Mouse (Mus musculus): ENCODE results near the gene Cdhr5. TPM values are rescaled to one million over a fixed set of nuclear protein-coding genes. Genes with fewer than 3 reads are reported as not detected.

Gene Cdhr5
- polyA plus RNA-seq, 1 experiment = not detected

GRCm38 (mm10) chr7:141291921-141292582 is 15.5 kb upstream of the Cdhr5 start, which contains the start of gene Drd4:
Drd4 (plus strand) TSS chr7:141292006.
- TF ChIP-seq GATA1 (IDR thresholded peaks at IDR 0.05; ENCODE audit: low read length) = no peak

GRCm38 (mm10) chr7:141288042-141288441 is 11.5 kb upstream of the Cdhr5 start:
- TF ChIP-seq GATA1 (IDR thresholded peaks at IDR 0.05; ENCODE audit: low read length) = no peak

- TF ChIP-seq GATA1 (IDR thresholded peaks at IDR 0.05; ENCODE audit: low read length) = no peak
Observed at GRCm38 (mm10) chr7:141282756-141283155, 6.2 kb upstream of the Cdhr5 start.

GRCm38 (mm10) chr7:141281442-141281841 is 4.9 kb upstream of the Cdhr5 start:
- TF ChIP-seq GATA1 (IDR thresholded peaks at IDR 0.05; ENCODE audit: low read length) = no peak

GRCm38 (mm10) chr7:141278766-141279590 is 2.4 kb upstream of the Cdhr5 start, which contains the start of gene Sct:
Sct (minus strand) TSS chr7:141279133.
- TF ChIP-seq GATA1 (IDR thresholded peaks at IDR 0.05; ENCODE audit: low read length) = no peak

GRCm38 (mm10) chr7:141277701-141278678 is 1.4 kb upstream of the Cdhr5 start:
- TF ChIP-seq GATA1 (IDR thresholded peaks at IDR 0.05; ENCODE audit: low read length) = no peak

DNA sequence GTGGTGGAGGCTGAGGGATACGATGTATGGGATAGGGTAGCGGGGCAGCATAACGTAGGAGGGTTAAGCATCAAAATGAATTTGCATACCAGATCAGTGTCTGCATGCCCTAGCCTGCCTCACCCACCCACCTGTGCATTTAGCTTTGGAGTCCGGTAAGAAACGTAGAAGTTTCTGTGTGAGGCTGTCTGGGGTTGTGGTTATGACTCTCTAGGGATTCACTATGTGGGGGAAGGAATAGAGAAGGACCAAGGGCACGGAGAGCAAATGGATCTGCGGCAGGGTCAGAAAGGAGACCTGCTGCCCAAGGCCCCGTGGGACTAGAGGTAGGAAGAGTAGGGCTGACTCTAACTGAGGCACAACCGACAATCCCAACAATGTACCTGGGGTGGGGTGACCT is 1.2 kb downstream of the Cdhr5 start:
- TF ChIP-seq GATA1 (IDR thresholded peaks at IDR 0.05; ENCODE audit: low read length) = no peak

GRCm38 (mm10) chr7:141270631-141271030 is 6.0 kb downstream of the Cdhr5 start:
- TF ChIP-seq GATA1 (IDR thresholded peaks at IDR 0.05; ENCODE audit: low read length) = no peak

DNA sequence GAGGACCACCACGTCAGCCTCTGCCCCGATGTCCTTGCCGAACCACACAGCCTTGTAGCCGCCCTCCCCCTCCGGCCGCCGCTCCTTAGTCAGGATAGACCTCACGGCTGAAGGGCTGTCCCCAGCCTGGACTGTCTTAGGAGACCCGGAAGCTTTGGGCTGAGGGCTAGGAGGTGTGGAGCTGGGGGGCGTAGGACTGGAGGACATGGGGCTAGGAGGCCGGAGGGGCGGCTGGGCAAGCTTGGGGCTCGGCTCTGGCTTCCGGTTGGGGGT is 7.4 kb downstream of the Cdhr5 start:
- no peak for TF ChIP-seq GATA1 (IDR thresholded peaks at IDR 0.05; ENCODE audit: low read length)

DNA sequence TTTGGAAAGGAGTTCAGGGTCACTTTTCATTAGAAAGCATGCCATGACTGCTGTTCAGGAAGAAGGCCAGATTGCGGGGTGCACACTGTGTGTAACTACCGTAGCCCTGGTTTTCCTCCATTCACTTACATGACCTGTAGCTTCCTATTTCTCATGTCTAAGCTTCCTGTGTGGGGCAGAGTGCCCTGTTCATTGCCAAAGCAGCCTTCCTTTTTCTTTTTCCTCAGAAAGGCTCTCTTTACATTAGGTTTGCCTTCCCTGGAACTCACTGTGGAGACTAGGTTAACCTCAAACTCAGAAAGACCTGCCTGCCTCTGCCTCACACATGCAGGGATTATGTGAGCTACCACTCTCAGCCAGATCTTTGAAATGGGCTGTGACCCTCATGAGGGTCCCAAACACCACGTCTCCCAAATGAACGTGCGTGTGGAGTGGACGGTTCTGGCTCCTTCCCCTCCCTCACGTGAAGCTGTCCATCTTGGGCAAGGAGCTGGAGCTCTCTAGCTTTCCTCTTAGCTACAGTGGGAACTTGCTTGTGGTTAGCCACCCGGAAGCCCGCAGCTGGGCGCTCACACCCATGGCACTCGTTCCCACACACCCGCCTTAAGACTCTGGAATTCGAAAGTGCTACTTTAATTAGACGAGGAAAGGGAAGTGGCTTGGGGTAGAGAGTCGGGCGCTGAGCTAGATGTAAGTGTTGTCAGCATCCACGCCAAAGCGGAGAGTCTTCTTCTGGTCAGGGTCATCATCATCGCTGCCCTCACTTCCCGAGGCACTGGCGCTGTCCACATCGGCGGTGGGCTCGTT is 7.9 kb downstream of the Cdhr5 start:
- TF ChIP-seq GATA1 (IDR thresholded peaks at IDR 0.05; ENCODE audit: low read length) = no peak

DNA sequence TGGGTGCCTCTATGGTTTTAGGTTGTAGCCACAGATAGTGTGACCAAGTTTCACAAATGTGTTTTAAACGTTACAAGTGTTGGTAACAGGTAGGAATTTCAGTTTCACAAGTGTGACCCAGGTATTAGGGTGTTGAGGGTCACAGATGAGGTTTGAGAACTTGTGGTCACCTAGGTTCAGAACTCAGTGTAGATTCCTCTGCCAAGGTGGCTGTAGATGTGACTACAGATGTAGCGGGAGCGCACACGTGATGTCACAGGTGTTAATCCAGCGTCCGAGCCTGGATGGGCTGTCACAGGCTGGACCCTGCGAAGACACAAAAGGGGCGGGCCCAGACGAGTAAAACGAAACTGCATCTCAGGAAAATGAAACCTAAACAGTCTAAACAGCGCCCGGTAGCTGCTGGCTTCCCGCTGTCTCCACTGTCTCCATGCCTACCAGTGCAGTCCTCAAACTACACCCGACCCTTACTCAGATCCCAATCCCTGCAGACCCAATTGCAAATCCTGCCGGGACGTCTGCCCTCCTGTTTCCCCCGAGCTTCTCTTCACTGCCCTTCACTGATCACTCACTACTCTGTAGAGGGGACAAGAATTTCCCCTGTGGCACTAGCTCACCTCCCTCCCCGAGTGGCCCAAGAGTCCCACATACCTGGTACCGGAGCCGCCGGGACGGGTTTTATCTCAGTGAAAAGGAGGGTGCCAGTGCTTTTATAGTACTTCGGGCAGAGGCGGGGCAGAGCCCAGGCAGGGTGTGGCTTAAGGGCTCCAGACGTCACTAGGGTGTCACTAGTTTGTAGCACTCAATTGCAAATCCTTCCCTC is 10.6 kb downstream of the Cdhr5 start, which contains the start of gene Irf7:
Gene Irf7, minus strand, starts transcription at position 743 of the 823 bp plus-strand sequence.
- TF ChIP-seq GATA1 (IDR thresholded peaks at IDR 0.05; ENCODE audit: low read length) = no peak

GRCm38 (mm10) chr7:141265411-141265738 is 11.2 kb downstream of the Cdhr5 start:
- no peak for TF ChIP-seq GATA1 (IDR thresholded peaks at IDR 0.05; ENCODE audit: low read length)

DNA sequence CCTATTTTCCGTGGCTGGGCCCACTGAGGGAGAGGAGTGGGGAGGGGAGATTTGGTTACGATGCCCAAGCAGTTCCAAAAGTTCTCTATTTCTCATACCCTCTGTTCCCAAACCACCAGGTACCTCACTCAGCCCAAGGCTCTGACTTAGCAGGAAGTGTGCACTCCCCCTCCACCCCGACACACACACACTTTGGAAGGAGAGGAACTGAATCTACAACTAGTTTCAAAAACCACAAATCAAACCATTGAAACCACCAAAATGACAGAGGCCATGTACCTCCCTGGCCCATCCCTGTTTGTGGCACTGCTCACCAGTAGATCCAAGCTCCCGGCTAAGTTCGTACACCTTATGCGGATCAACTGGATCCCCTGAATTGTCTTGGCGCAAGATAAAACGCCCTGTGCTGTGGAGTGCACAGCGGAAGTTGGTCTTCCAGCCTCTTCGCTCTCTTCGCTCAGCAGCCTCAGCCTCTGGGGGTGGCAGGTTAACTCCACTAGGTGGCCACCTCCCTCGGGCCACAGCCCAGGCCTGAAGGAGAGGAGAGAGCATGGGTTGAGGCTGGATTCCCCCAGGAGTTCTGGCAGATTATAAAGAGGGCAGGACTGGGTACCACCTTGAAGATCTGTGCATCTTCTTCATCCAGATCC is 11.7 kb downstream of the Cdhr5 start:
- TF ChIP-seq GATA1 (IDR thresholded peaks at IDR 0.05; ENCODE audit: low read length) = no peak
